Mouse (Mus musculus): Measurements from ENCODE around the gene Swsap1. TPM values are rescaled to one million over a fixed set of nuclear protein-coding genes. Genes with fewer than 3 reads are reported as not detected.

The Swsap1 gene
- total RNA-seq, 2 experiments from 2014 or later, result 14.3 to 15.6 TPM

DNA sequence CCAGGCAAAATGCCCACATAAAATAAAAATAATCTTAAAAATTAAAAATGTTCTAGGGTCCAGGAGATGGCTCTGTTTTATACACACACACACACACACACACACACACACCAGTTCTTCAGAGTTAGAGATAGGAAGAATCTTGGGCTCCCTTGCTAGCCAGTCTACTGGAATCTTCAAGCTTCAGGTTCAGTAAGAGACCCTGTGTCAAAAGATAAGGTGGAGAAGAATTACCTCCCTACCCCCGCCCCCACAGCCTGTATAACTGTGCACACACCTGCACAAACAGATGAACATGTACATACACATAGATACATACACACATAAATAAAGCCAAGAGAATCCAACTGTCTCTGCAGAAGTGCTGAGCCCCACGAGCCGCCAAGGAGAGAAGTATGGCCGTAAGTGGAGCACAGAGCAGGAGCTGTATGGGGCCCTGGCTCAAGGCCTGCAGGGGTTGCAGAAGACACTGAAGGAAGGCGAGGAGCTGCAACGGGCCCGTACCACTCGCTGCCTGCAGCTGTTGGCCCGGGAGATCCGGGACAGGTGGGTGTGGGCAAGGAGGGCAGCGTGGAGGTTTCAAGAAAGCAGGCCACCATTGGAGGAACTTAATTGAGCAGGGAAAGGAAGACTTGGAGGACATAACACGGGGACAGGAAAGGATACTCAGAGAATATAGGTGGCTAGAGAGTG, 23.0 kb upstream of the Swsap1 start:
- intact Hi-C loops (cut with DNase I), result no loop called here
- DNase-seq (ENCODE audit: low spot score in 2 of 2), result no peak

DNA sequence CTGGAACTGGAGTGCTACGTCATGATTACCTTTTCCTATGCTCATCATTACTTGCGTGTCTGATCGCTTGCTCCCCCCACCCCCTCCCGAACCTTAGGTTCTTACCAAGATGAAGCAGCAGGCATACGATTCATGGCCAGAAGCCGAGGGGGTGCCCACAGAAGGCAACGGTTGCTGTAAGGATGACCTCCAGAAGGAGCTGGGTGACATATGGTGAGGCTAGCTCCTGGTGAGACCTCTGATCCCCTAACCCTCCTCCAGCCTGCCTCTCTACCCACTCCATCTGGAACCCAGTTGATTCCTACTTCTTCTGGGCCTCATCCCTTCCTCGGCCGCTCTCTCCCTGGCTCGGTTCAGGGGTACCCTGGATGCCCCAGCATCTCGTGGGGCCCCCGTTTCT, 21.5 kb upstream of the Swsap1 start:
- intact Hi-C loops (cut with DNase I), result no loop called here
- DNase-seq (ENCODE audit: low spot score in 2 of 2), result no peak

DNA sequence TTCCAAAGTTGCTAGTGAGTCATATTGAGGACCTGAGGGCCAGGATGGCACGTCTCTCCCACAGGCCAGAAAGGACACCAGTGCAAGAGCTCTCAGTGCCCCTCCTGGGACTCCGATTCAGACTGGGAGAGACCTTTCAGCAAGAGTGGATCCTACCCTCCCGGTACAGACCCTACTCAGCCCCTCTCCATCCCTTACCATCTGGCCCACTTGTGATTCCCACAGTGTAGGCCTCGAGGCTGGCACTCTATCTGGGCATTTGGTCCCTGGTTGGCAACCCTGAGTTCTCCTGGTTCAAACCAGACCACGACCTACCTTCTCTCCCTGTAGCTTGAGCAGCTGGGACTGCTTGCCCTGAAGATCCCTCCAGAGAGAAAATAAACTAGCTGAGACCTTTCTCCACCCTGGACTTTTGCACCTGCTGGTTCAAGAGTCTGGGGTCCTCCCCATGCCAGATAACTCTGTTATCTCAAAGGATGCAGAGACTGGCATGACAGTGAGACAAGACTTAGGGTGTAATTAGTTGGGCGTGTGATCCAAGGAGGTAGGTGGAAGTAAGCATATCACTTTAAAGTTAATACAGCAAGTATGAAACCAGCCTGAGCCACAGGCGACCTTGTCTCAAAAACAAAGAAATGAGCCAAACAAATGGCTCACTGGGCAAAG, 20.0 kb upstream of the Swsap1 start:
- no peak for DNase-seq (ENCODE audit: low spot score in 2 of 2)
- intact Hi-C loops (cut with DNase I), result no loop called here

DNA sequence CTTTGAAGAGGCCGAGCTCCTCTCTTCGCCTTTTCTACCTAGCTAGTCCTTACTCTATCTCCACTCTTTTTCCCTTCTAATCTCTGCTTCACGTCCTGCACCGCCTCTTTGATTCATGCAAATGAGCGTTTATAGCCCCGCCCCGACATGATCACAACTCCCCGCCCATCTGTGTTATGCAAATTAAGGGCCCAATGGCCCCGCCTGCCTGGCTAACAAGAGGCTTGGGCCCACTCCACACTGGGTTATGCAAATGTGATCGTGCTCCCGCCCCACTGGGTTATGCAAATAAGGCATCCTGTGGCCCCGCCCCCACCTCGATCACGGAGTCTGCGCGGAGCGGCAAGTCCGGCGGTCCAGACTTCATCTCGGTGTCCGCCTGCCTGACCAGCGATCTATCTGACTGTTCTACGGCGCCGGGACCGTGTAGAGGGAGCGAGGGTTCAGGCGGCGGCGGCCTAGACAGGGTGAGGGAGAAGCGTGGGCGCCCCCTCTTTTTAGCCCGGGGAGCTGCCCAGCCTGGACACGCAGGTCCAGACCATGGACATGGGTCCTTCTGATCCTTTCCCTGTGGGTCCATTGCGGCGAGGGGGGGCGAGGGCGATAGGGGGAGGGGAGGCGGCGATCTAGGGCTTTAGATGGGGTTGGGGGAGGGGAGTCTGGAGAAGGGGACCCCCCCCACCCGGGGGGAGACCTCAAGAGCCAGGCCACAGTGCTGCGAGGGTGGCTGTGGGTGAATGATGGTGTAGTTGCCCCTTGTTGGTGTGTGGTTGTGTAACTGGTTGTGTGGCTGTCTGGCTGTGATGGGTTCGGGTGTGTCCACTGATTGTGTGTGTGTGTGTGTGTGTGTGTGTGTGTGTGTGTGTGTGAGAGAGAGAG, 18.6 kb upstream of the Swsap1 start, which contains the start of gene Plppr2:
Gene Plppr2 (plus strand): TSS at position 342 of the 879 bp plus-strand sequence.
- intact Hi-C loops (cut with DNase I), result no loop called here

DNA sequence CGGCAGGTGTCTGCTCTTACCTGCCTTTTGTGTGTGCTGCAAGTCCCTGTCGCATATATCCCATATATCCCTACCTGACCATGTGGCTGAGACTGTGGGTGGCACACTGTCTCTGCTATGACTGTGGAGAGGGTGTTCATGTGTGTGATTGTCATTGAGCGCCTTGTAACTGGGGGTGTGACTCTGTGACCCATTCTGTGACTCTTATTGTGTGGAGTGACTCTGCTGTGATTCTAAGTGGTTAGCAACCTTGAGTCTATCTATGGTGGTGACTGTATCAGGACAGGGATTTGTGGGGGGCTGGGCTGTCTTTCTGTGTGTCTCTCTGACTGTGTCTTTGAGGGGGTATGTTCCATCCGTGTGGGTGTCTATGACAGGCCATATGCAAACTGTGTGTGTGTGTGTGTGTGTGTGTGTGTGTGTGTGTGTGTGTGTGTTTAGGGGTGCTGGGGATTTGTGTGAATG, 17.8 kb upstream of the Swsap1 start:
- peak in 1 of 2 experiments; percentile 73 for DNase-seq (ENCODE audit: low spot score in 2 of 2)
- intact Hi-C loops (cut with DNase I), result loop anchor here (2.0 kb wide), 1 partner anchor 15 kb away; no protein-coding TSS in a partner anchor

More for the DNA sequence above, 18.6 kb upstream of the Swsap1 start, which contains the start of gene Plppr2:
- DNase-seq (ENCODE audit: low spot score in 2 of 2), result peak; percentile 95 to 99

DNA sequence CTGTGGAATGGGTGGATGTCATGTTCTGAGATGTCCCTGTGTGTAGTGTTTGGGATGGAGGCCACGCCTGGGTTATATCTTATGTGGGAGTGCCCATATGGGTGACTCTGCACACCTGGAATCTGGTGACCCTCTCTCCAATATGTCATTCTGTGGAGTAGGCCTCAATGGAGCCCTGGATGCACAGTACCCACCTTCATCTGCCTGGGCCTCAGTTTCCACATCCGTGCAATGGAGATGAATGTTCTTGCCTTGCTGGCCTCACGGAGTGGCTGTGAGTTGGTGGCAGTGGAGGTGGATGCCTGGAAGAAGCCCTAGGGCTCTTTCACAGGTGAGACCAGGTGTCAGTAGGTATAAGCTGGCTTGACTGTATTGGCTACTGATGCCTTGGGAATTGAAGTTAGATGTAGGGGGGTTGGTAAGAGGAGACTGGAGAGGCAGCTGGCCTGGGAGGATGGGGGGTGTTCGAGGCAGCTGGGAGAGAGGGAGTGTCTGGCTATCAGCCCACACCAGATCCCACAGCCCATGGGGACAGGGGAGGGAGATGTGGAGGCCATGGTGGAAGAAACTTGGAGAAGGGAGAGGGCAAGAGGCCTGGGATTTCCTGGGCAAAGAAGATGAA, 17.2 kb upstream of the Swsap1 start:
- no peak for DNase-seq (ENCODE audit: low spot score in 2 of 2)
- intact Hi-C loops (cut with DNase I), result loop anchor here (2.0 kb wide), 1 partner anchor 14 kb away; no protein-coding TSS in a partner anchor

DNA sequence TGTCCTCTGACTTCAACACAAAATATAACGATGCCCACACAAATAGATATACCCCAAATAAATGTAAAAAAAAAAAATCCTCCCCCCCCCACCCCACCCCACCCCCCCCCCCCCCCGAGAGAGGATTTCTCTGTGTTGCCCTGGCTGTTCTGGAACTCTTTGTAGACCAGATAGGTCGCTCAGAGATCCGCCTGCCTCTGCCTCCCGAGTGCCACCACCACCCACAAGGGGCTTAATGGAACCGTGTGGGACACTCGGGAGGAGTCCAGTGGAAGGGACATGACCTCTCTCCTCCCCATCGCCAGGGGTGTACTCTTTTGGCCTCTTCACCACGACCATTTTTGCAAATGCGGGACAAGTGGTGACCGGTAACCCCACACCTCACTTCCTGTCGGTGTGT, 12.5 kb upstream of the Swsap1 start:
- DNase-seq (ENCODE audit: low spot score in 2 of 2), result no peak

DNA sequence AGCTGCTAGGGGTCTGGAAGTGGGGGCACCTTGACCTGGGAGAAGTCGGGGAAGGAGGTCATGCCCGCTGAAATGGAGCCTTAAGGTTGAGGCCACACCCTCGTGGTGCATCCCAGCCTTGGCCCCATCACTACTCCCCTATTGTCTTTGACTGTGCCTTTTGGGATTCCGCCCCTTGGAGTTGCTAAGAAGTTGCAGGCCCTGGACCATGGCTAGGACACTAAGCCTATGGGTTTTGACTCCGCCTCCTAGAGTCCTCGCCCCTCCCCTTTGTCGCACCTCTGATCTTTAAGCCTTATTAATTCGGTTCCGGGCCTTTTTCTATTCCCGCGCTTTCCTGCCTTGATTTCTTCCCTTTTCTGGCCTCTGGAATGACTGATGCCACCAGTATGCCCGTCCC, 11.9 kb upstream of the Swsap1 start:
- no peak for DNase-seq (ENCODE audit: low spot score in 2 of 2)
- intact Hi-C loops (cut with DNase I), result no loop called here

More for the DNA sequence above, 12.5 kb upstream of the Swsap1 start:
- intact Hi-C loops (cut with DNase I), result no loop called here

DNA sequence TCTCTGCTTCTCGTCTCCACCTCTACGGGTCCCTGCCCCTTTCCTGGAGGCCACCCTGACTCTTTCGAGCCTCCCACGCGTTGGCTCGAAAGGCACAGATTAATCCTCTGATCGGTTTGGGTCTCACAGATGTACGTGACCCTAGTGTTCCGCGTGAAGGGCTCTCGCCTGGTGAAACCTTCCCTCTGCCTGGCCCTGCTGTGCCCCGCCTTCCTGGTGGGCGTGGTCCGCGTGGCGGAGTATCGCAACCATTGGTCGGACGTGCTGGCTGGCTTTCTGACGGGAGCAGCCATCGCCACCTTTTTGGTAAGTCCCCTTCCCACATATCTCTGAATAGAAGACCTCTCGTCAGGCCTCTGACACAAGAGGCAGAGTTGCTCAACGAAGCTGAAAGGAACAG, 11.3 kb upstream of the Swsap1 start:
- intact Hi-C loops (cut with DNase I), result no loop called here
- DNase-seq (ENCODE audit: low spot score in 2 of 2), result no peak

DNA sequence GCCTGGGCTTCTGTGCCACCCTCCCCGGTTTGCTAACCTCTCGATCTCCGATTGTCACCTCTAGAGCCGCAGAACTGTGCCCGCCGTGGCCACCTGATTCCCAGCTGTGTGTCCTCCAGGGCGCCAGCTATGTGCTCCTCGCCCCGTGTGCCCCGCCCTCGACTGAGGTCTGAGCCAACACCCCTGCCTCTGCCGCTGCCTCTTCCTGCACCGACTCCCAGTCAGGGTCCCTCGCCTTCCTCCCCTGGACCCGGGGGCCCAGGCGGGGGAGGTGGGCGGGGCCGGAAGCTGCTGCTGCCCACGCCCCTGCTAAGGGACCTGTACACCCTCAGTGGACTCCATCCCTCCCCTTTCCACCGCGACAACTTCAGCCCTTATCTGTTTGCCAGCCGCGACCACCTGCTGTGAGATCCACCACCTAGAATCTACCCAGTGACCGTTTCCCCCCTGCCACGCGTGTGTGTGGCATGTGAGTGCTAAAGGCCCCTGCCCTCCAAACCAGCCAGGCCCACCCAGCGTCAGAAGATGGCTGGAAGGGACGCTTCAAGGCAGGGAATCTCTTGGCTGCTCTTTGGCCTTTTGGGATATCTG, 7.9 kb upstream of the Swsap1 start:
- intact Hi-C loops (cut with DNase I), result no loop called here
- no peak for DNase-seq (ENCODE audit: low spot score in 2 of 2)

DNA sequence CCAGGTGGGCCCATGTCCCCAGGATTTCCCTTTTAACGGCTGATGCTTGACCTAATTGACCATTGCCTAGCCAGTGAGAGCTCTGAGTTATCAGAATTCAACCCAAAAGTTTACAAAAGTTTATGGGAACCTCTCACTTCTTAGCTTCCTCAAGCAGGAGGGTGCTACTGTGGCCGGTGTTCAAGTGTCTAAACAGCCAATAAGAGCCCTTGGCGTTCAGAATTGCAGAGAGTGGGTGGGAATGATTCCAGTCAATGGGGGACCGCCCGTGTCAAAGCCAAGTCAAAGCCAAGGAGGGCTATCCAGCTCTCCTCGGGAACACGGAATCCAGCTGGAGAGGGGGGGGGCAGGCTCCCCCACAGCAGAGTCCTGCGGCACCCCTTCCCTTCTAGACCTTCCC, 7.4 kb upstream of the Swsap1 start:
- intact Hi-C loops (cut with DNase I), result no loop called here
- DNase-seq (ENCODE audit: low spot score in 2 of 2), result no peak

DNA sequence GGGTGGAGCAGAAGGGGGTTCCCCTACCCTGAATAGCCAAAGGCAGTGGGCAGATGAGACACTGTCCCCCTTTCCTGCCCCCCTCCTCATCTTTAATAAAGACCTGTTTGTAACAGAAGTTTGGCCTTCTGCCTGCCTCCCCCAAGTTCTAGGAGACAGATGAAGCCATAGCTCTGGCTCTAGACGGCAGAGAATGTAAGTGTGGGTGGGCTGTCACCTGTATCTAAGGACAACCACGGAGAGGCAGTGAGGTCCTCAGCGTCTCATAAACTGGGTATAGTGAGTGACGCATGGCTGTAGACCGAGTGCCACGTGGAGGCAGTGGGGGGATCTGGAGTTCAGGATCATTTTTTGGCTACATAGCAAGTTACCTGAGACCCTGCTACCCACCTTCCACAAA, 6.8 kb upstream of the Swsap1 start:
- intact Hi-C loops (cut with DNase I), result no loop called here
- peak in 1 of 2 experiments; percentile 60 for DNase-seq (ENCODE audit: low spot score in 2 of 2)

DNA sequence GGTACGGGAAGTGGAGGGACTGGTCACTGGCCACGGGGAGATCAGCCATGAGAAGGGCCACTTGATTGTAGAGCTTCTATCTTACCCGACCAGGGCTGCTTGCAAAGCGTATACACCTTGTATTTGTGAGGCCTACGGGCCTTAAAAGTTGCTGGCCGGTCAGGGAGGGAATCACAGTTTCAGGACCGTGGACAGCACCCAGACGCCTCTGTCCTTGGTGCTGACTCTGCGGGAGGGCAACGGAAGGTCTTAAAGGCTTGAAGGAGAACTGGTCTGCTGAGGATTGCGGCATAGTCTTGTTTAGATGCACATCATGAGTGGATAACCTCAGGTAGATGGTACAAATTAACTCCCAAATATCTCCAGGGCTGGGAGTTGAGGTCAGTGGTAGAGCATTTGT, 5.2 kb upstream of the Swsap1 start:
- intact Hi-C loops (cut with DNase I), result no loop called here
- DNase-seq (ENCODE audit: low spot score in 2 of 2), result no peak

DNA sequence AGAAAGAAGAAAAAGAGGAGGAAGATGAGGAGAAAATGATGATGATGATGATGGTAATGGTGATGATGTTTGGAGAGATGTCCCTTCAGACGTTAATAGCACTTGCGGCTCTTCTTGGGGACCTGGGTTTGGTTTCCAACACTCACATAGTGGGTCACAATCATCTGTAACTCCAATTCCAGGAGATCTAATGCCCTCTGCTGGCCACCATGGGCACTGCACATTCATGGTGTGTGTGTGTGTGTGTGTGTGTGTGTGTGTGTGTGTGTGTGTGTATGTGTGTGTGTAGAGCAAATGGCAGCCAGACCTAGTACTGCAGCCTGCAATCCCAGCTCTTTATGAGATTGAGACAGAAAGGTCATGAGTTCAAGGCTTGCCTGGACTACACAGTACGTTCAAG, 3.6 kb upstream of the Swsap1 start:
- no peak for DNase-seq (ENCODE audit: low spot score in 2 of 2)
- intact Hi-C loops (cut with DNase I), result loop anchor here (2.0 kb wide), 1 partner anchor 13 kb away; no protein-coding TSS in a partner anchor

DNA sequence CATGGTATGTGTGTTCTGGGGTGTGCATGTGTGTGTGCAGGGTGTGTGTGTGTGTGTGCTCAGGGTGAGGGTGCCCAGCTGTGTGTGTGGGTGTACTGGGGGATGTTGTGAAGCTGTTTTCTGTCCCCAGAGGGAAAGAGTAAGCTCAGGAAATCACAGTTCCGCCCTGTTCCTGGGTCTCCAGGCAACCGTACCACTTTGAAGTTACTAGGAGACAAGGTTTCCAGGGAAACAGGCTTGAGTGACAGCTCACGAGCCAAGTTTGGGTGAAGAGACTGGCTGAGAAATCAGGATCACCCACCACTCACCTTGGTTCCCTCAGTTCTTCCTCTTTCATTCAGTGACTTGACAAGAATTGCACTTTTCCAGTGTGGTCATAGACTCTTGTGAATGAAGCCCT, 2.0 kb upstream of the Swsap1 start:
- intact Hi-C loops (cut with DNase I), result loop anchor here (2.0 kb wide), 1 partner anchor 15 kb away; no protein-coding TSS in a partner anchor
- peak; percentile 71 to 91 for DNase-seq (ENCODE audit: low spot score in 2 of 2)

DNA sequence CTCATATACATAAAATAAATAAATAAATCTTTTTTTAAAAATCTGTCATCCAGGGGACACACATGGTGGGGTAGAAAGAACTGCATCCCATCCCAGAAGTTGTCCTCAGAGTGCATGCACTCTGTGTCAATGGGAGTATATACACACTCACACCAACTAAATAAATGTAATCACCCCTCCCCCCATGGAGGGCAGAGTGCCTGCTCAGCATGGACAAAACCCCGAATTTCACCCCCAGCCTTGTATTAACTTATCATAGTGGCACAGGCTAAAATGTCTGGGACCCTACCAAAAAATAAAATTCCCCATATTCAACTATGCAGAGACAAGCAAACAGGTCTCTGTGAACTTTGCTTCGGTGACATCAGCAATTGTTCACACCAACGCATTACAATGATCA, 920 bp upstream of the Swsap1 start:
- intact Hi-C loops (cut with DNase I), result no loop called here
- no peak for DNase-seq (ENCODE audit: low spot score in 2 of 2)

DNA sequence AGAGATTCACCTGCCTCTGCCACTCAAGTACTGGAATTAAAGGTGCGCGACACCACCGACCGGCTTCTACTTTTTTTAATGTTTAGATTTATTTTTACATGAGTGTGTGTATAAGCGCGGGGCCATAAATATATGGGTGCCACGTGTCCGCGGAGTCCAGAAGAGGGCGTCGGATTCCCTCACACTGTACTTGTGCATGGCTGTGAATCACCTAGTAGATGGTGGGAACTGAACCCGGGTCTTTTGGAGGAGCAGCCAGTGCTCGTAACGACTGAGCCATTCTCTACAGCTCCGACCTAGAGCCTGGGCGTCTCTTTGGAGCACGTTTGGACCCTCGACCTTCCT, 358 bp upstream of the Swsap1 start:
- intact Hi-C loops (cut with DNase I), result no loop called here
- no peak for DNase-seq (ENCODE audit: low spot score in 2 of 2)

DNA sequence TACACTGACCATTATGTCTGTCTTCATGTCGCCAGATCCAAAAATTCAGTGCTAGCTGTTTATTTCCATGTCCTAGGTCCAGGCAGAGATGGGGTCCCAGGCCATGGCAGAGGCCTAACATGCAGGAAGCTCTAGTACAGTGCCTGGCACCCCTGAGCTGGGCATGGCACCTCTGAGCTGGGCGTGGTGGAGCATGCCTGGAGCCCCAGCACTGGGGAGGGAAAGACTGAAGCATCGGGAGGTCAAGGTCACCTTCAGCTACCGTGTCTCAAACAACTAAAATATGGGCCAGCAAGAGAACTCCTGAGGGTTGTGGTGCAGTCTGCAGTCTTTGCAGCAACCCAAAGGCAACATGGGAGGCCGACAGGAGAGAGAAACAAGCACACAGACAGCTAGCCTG, 2.8 kb downstream of the Swsap1 start:
- no peak for DNase-seq (ENCODE audit: low spot score in 2 of 2)
- intact Hi-C loops (cut with DNase I), result no loop called here

DNA sequence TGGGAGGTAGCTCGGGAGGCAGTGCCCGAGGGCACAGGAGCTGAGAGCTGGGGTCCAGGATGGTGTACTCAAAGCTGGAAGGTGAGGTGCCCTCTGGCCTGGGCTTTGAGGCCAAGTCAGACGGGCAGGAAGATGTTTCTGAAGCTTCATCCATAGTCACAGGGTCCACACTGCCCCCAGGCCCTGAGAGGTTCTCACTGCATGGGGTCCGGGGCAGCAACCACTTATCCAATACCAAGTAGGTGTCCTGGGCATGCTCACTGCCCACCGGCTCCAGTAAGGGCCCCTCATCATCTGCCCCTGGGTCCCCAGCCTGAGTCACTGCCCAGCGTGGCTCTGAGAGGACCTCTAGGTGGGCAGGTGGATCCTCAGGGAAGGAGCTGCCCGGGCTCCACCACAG, 3.7 kb downstream of the Swsap1 start:
- intact Hi-C loops (cut with DNase I), result no loop called here
- no peak for DNase-seq (ENCODE audit: low spot score in 2 of 2)
